Comparison of ENCODE assay signal across 37 mouse cellular contexts in genomic region chr11:110286331-110286730, GRCm38 (mm10). TPM values are rescaled to one million over a fixed set of nuclear protein-coding genes. Genes with fewer than 3 reads are reported as not detected.
"Had no signal": no experiment of that assay in that cellular context is flagged by ENCODE, and none has a peak within 500 bp of the region (broad histone marks: within the 10 kb centered on the region; RNA-seq: fewer than 3 reads in every experiment).

No protein-coding gene starts in this region.

- H3K27me3 ChIP-seq: heart, embryonic 12.5 days; heart, embryonic 13.5 days; heart, embryonic 15.5 days; hindbrain, embryonic 12.5 days; hindbrain, embryonic 13.5 days; hindbrain, embryonic 15.5 days; intestine, embryonic 15.5 days; kidney, embryonic 15.5 days had no signal

- H3K4me1 ChIP-seq: heart, embryonic 10.5 days; hindbrain, embryonic 10.5 days; hindbrain, embryonic 12.5 days; hindbrain, embryonic 13.5 days; hindbrain, embryonic 15.5 days; intestine, embryonic 15.5 days; kidney, embryonic 15.5 days had no signal

- H3K9me3 ChIP-seq: heart, embryonic 10.5 days; heart, embryonic 12.5 days; heart, embryonic 13.5 days; heart, embryonic 15.5 days; hindbrain, embryonic 10.5 days; hindbrain, embryonic 12.5 days; hindbrain, embryonic 13.5 days; hindbrain, embryonic 15.5 days; intestine, embryonic 15.5 days; kidney, embryonic 15.5 days had no signal

- H3K4me3 ChIP-seq: heart, embryonic 10.5 days; heart, embryonic 12.5 days; heart, embryonic 13.5 days; heart, embryonic 15.5 days; hindbrain, embryonic 10.5 days; hindbrain, embryonic 12.5 days; hindbrain, embryonic 13.5 days; hindbrain, embryonic 15.5 days; intestine, embryonic 15.5 days; kidney, embryonic 15.5 days; layer of hippocampus, adult 2 months had no signal

- H3K4me2 ChIP-seq: heart, embryonic 11.5 days; heart, embryonic 12.5 days; heart, embryonic 13.5 days; heart, embryonic 15.5 days; hindbrain, embryonic 12.5 days; hindbrain, embryonic 13.5 days; hindbrain, embryonic 14.5 days; hindbrain, embryonic 15.5 days; intestine, embryonic 15.5 days; kidney, embryonic 15.5 days had no signal

- DNase-seq: heart, postnatal 10 days; heart, postnatal 14 days; heart, postnatal 36 days; heart, postnatal 4 days; kidney, adult 11 months; kidney, adult 18-20 months; kidney, adult 2 months; kidney, adult 8-10 months; kidney, adult 9 months; kidney, postnatal 10 days; kidney, postnatal 14 days; kidney, postnatal 25 days; kidney, postnatal 36 days; kidney, postnatal 4 days; layer of hippocampus, adult 9-11 months; layer of hippocampus, postnatal 36 days had no signal

- H3K36me3 ChIP-seq: heart, embryonic 10.5 days; heart, embryonic 15.5 days; hindbrain, embryonic 10.5 days; intestine, embryonic 15.5 days; kidney, embryonic 15.5 days had no signal

- H3K9ac ChIP-seq: heart, embryonic 12.5 days; heart, embryonic 13.5 days; heart, embryonic 15.5 days; hindbrain, embryonic 12.5 days; hindbrain, embryonic 13.5 days; hindbrain, embryonic 14.5 days; hindbrain, embryonic 15.5 days; intestine, embryonic 15.5 days; kidney, embryonic 15.5 days had no signal

- ATAC-seq: hindbrain, embryonic 16.5 days; hindbrain, postnatal 0 days; inflammation-experienced regulatory T-cells, adult 6 months; intestine, embryonic 15.5 days; intestine, embryonic 16.5 days; intestine, postnatal 0 days had no signal

- H3K27ac ChIP-seq: heart, embryonic 10.5 days; heart, embryonic 13.5 days; heart, embryonic 15.5 days; hindbrain, embryonic 10.5 days; hindbrain, embryonic 12.5 days; hindbrain, embryonic 13.5 days; hindbrain, embryonic 14.5 days; hindbrain, embryonic 15.5 days; hindbrain, postnatal 0 days; intestine, embryonic 15.5 days; kidney, embryonic 15.5 days; kidney, postnatal 0 days; layer of hippocampus, adult 2 months had no signal

RNA-seq across cellular contexts. Expression of gene Abca6, which starts 34.8 kb away (rescaled TPM):
- total RNA-seq: hematopoietic stem cell, adult 5-6 weeks had no signal
- polyA plus RNA-seq: inflammation-experienced regulatory T-cells, adult 6 months; kidney, embryonic 14.5 days had no signal
